Mouse (Mus musculus) brain, embryonic 14.5 days (tissue): ENCODE measurements around the gene Mthfd2l.

Experiments
- CTCF ChIP-seq: fragments of 200-500 bp; IDR thresholded peaks from 2 replicates; pipeline ENCODE4 v1.5.1; 2012; ENCODE audit warnings: inconsistent platforms, mild to moderate bottlenecking, moderate library complexity, borderline replicate concordance; ENCODE audit not compliant: insufficient read depth, insufficient read length; ENCODE audit errors: extremely low read depth
- POLR2A ChIP-seq: fragments of 200-500 bp; IDR thresholded peaks from 2 replicates; pipeline ENCODE4 v1.6.1; 2012; ENCODE audit warnings: mild to moderate bottlenecking, inconsistent platforms, borderline replicate concordance; ENCODE audit not compliant: poor library complexity, insufficient read depth, insufficient read length, severe bottlenecking; ENCODE audit errors: extremely low read depth

DNA sequence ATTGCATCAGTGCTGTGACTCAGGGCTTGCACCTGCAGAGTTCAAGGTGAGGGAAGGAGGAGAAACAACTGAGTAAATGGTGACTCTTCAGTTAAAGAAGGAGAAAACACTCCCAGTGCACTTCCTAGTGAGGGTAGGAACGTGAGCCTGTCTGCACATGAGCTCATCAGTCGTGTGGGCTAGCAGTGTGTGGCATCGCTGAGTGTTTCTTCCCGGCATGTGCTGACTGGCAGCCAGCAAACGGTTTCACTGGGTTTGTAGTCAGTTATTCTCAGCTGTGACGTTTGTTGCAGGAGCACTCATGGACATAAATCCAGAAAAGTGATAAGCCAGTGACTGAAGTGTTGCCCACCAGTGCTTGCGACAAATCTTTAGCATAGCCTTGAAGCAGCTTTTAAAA lies 49.4 kb downstream of the Mthfd2l start:
- TF ChIP-seq CTCF (no peak), POLR2A (no peak)
